Mouse (Mus musculus): Measurements from ENCODE around the gene Col12a1. TPM values are rescaled to one million over a fixed set of nuclear protein-coding genes. Genes with fewer than 3 reads are reported as not detected.

Gene Col12a1
- total RNA-seq, 1 experiment = 14.5 TPM

GRCm38 (mm10) chr9:79721056-79721455, 2.4 kb upstream of the Col12a1 start:
- in situ Hi-C loops (cut with MboI; ENCODE audit: low sequenced_read_pairs in 2 of 2, unreplicated experiment in 2 of 2) = loop anchor here in 1 of 2 experiments (25.0 kb wide), 1 partner anchor 684 kb away; no protein-coding TSS in a partner anchor
- H3K9me3 ChIP-seq (ENCODE audit: control insufficient read depth, insufficient read depth, low read depth, low read length) = no peaks in the 10 kb centered on the region
- H3K27ac ChIP-seq (ENCODE audit: insufficient read depth, low read depth, low read length, poor library complexity, severe bottlenecking) = no peak overlapping the region
- TF ChIP-seq MAFK (IDR thresholded peaks at IDR 0.05; ENCODE audit: insufficient read depth, low read depth, low read length) (0 out of 2 replicates have a peak, but pooled peaks have one; percentile 34), ZC3H11A (IDR thresholded peaks at IDR 0.05; ENCODE audit: borderline replicate concordance, low read depth, low read length) (peak; percentile 84; the same call in 1 of the 2 replicates), CHD2 (IDR thresholded peaks at IDR 0.05; ENCODE audit: low read depth, low read length) (no peak), ZNF384 (IDR thresholded peaks at IDR 0.05; ENCODE audit: low read depth, low read length) (no peak), HCFC1 (IDR thresholded peaks at IDR 0.05; ENCODE audit: borderline replicate concordance, insufficient read depth, low read length) (no peak)
- no peaks in the 10 kb centered on the region for H3K4me1 ChIP-seq (ENCODE audit: control insufficient read depth in 2 of 2, insufficient read depth in 2 of 2, low read length in 2 of 2, poor library complexity in 1 of 2)
- H3K9ac ChIP-seq (ENCODE audit: insufficient read depth, low read depth, low read length, poor library complexity, severe bottlenecking) = no peak overlapping the region
- no peaks in the 10 kb centered on the region for H3K36me3 ChIP-seq (ENCODE audit: control insufficient read depth, insufficient read depth, low read length, poor library complexity, severe bottlenecking)
- no peak for DNase-seq (ENCODE audit: low read depth, low spot score)
- no peak overlapping the region for H3K4me3 ChIP-seq (ENCODE audit: insufficient read depth in 1 of 2, low read depth in 1 of 2, low read length in 2 of 2, poor library complexity in 1 of 2, severe bottlenecking in 1 of 2)

- no peak overlapping the region for H3K4me3 ChIP-seq (ENCODE audit: insufficient read depth in 1 of 2, low read depth in 1 of 2, low read length in 2 of 2, poor library complexity in 1 of 2, severe bottlenecking in 1 of 2)
- no peaks in the 10 kb centered on the region for H3K9me3 ChIP-seq (ENCODE audit: control insufficient read depth, insufficient read depth, low read depth, low read length)
- H3K27ac ChIP-seq (ENCODE audit: insufficient read depth, low read depth, low read length, poor library complexity, severe bottlenecking) = no peak overlapping the region
- no peaks in the 10 kb centered on the region for H3K4me1 ChIP-seq (ENCODE audit: control insufficient read depth in 2 of 2, insufficient read depth in 2 of 2, low read length in 2 of 2, poor library complexity in 1 of 2)
- in situ Hi-C loops (cut with MboI; ENCODE audit: low sequenced_read_pairs in 2 of 2, unreplicated experiment in 2 of 2) = loop anchor here in 1 of 2 experiments (25.0 kb wide), 1 partner anchor 683 kb away; no protein-coding TSS in a partner anchor
- TF ChIP-seq CHD2 (IDR thresholded peaks at IDR 0.05; ENCODE audit: low read depth, low read length) (no peak), ZNF384 (IDR thresholded peaks at IDR 0.05; ENCODE audit: low read depth, low read length) (no peak), HCFC1 (IDR thresholded peaks at IDR 0.05; ENCODE audit: borderline replicate concordance, insufficient read depth, low read length) (no peak), ZC3H11A (IDR thresholded peaks at IDR 0.05; ENCODE audit: borderline replicate concordance, low read depth, low read length) (no peak), MAFK (IDR thresholded peaks at IDR 0.05; ENCODE audit: insufficient read depth, low read depth, low read length) (no peak)
- DNase-seq (ENCODE audit: low read depth, low spot score) = no peak
- H3K36me3 ChIP-seq (ENCODE audit: control insufficient read depth, insufficient read depth, low read length, poor library complexity, severe bottlenecking) = no peaks in the 10 kb centered on the region
- no peak overlapping the region for H3K9ac ChIP-seq (ENCODE audit: insufficient read depth, low read depth, low read length, poor library complexity, severe bottlenecking)
Observed at GRCm38 (mm10) chr9:79720143-79720542, 1.5 kb upstream of the Col12a1 start.

GRCm38 (mm10) chr9:79719451-79719850, 820 bp upstream of the Col12a1 start:
- Histone ChIP-seq H3K9me3 (ENCODE audit: control insufficient read depth, insufficient read depth, low read depth, low read length) (no peaks in the 10 kb centered on the region), H3K36me3 (ENCODE audit: control insufficient read depth, insufficient read depth, low read length, poor library complexity, severe bottlenecking) (no peaks in the 10 kb centered on the region), H3K9ac (ENCODE audit: insufficient read depth, low read depth, low read length, poor library complexity, severe bottlenecking) (no peak overlapping the region), H3K4me1 (ENCODE audit: control insufficient read depth in 2 of 2, insufficient read depth in 2 of 2, low read length in 2 of 2, poor library complexity in 1 of 2) (no peaks in the 10 kb centered on the region), H3K4me3 (ENCODE audit: insufficient read depth in 1 of 2, low read depth in 1 of 2, low read length in 2 of 2, poor library complexity in 1 of 2, severe bottlenecking in 1 of 2) (peak overlapping the region; percentile 2 to 65; a peak in 2 of 4 replicates), H3K27ac (ENCODE audit: insufficient read depth, low read depth, low read length, poor library complexity, severe bottlenecking) (no peak overlapping the region)
- no peak for DNase-seq (ENCODE audit: low read depth, low spot score)
- in situ Hi-C loops (cut with MboI; ENCODE audit: low sequenced_read_pairs in 2 of 2, unreplicated experiment in 2 of 2) = loop anchor here (5.0 to 25.0 kb wide), 3 partner anchors 672 to 947 kb away; no protein-coding TSS in a partner anchor
- TF ChIP-seq ZNF384 (IDR thresholded peaks at IDR 0.05; ENCODE audit: low read depth, low read length) = no peak
- no peak for TF ChIP-seq HCFC1 (IDR thresholded peaks at IDR 0.05; ENCODE audit: borderline replicate concordance, insufficient read depth, low read length)
- no peak for TF ChIP-seq MAFK (IDR thresholded peaks at IDR 0.05; ENCODE audit: insufficient read depth, low read depth, low read length)

GRCm38 (mm10) chr9:79717836-79718475, 675 bp downstream of the Col12a1 start:
- H3K27ac ChIP-seq (ENCODE audit: insufficient read depth, low read depth, low read length, poor library complexity, severe bottlenecking) = no peak overlapping the region
- no peaks in the 10 kb centered on the region for H3K4me1 ChIP-seq (ENCODE audit: control insufficient read depth in 2 of 2, insufficient read depth in 2 of 2, low read length in 2 of 2, poor library complexity in 1 of 2)
- H3K36me3 ChIP-seq (ENCODE audit: control insufficient read depth, insufficient read depth, low read length, poor library complexity, severe bottlenecking) = no peaks in the 10 kb centered on the region
- H3K9ac ChIP-seq (ENCODE audit: insufficient read depth, low read depth, low read length, poor library complexity, severe bottlenecking) = 0 out of 2 replicates have a peak overlapping the region, but pooled peaks have one; percentile 32
- no peak for DNase-seq (ENCODE audit: low read depth, low spot score)
- no peak for TF ChIP-seq ZC3H11A (IDR thresholded peaks at IDR 0.05; ENCODE audit: borderline replicate concordance, low read depth, low read length)
- in situ Hi-C loops (cut with MboI; ENCODE audit: low sequenced_read_pairs in 2 of 2, unreplicated experiment in 2 of 2) = loop anchor here (5.0 to 25.0 kb wide), 3 partner anchors 671 to 946 kb away; no protein-coding TSS in a partner anchor
- H3K4me3 ChIP-seq (ENCODE audit: insufficient read depth in 1 of 2, low read depth in 1 of 2, low read length in 2 of 2, poor library complexity in 1 of 2, severe bottlenecking in 1 of 2) = peak overlapping the region; percentile 59 to 65; a peak in 3 of 4 replicates
- H3K9me3 ChIP-seq (ENCODE audit: control insufficient read depth, insufficient read depth, low read depth, low read length) = no peaks in the 10 kb centered on the region
